Mouse (Mus musculus) gastrocnemius, postnatal 14 days (tissue): Measurements from ENCODE around the gene Aurkaip1. TPM values are rescaled to one million over a fixed set of nuclear protein-coding genes. Genes with fewer than 3 reads are reported as not detected.
A peak's percentile ranks its signal among the peaks of the same experiment; 100 is the strongest.
"Not testable (repeated sequence)": the region's sequence is repeated elsewhere in the genome, so short reads cannot be mapped to it uniquely, and the experiment has no call there.

Source experiments
- DNase-seq: peaks from one replicate; pipeline ENCODE4 v3.0.0; 2021; ENCODE audit warnings: mixed read lengths
- intact Hi-C: fragments of 180-260 bp; cut with DNase I; formaldehyde crosslinking; loops from one replicate; pipeline ENCODE4 v1.15.1; 2025; ENCODE audit warnings: low total_unique reads
- long read RNA-seq, 2 experiments: library from polyadenylated mRNA; stranded (forward); transcript quantifications; one replicate each; pipeline ENCODE4 v2.0.0; 2021
- total RNA-seq, 2 experiments: library from RNA; stranded (reverse); gene quantifications; 2 replicates each; pipeline ENCODE4 v1.2.3; 2021

Aurkaip1 gene
- 10 to 100 TPM; 78.8 to 80.8 TPM for total RNA-seq
- long read RNA-seq, experiment 1, transcript Aurkaip1-201 (4 exons, 1,159 nt): major isoform, 81 of 104 reads
- long read RNA-seq, experiment 1, transcript Aurkaip1-203 (3 exons, 1,029 nt): minor isoform, 5 of 104 reads
- long read RNA-seq, experiment 1, partial matches to known transcripts: 1 of 104 reads
- long read RNA-seq, experiment 1, other reads (novel, unspliced or antisense): 15 of 104 reads
- long read RNA-seq, experiment 2, transcript Aurkaip1-201 (4 exons, 1,159 nt): major isoform, 95 of 113 reads
- long read RNA-seq, experiment 2, partial matches to known transcripts: 0 of 113 reads
- long read RNA-seq, experiment 2, other reads (novel, unspliced or antisense): 12 of 113 reads

GRCm38 (mm10) chr4:155831205-155831766, at the start of gene Aurkaip1:
Aurkaip1 (plus strand) TSS chr4:155831272.
- intact Hi-C loops: no loop called here
- DNase-seq: peak; percentile 96

DNA sequence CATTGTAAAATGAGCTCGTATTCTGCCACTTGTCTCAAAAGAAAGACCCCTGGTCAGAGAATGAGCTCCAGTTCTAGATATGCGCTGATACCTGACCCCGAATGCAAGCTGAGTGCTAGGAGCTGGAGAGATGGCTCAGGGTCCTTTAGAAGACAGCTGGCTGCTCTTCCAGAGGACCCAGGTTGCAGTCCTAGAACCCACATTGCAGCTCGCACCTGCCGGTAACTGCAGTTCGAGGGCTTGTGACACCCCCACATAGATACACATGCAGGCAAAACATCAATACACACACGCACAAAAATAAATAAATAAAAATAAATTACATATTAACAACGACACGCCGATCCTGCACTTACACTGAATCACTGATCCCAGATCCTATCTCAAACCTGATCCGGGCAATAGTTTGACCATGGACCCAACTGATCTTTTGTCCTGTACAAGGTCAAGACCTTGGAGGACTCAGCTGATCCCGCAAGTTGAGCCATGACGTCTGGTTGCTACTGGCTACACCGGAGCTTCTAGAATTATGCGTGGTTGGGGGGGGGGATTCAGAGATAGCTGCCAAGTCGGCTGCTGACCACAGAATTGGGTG, 47.5 kb upstream of the Aurkaip1 start:
- intact Hi-C loops: no loop called here

GRCm38 (mm10) chr4:155784081-155784701, 46.9 kb upstream of the Aurkaip1 start:
- intact Hi-C loops: no loop called here
- DNase-seq: peak; percentile 86

More for the DNA sequence above, 47.5 kb upstream of the Aurkaip1 start:
- no peak for DNase-seq

- intact Hi-C loops: no loop called here
- DNase-seq: no peak
Observed at GRCm38 (mm10) chr4:155785246-155785645, 45.8 kb upstream of the Aurkaip1 start.

GRCm38 (mm10) chr4:155785819-155786218, 45.3 kb upstream of the Aurkaip1 start, which contains the start of gene Tmem88b:
Tmem88b (minus strand) TSS chr4:155785874.
- no peak for DNase-seq
- intact Hi-C loops: no loop called here

GRCm38 (mm10) chr4:155788300-155788699, 42.8 kb upstream of the Aurkaip1 start:
- DNase-seq: no peak
- intact Hi-C loops: no loop called here

DNA sequence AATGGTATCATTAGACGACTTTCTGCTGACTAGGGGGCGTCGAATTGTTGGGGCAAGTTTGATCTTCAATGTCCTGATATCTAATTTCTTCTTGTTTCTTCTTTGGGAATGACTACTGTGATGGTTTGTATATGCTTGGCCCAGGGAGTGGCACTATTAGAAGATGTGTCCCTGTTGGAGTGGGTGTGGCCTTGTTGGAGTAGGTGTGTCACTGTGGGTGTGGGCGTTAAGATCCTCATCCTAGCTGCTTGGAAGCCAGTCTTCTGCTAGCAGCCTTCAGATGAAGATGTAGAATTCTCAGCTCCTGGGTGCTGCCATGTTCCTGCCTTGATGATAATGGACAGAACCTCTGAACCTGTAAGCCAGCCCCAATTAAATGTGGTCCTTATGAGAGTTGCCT, 42.2 kb upstream of the Aurkaip1 start:
- DNase-seq, intact Hi-C loops: not testable (repeated sequence)

- intact Hi-C loops: no loop called here
- no peak for DNase-seq
Observed at GRCm38 (mm10) chr4:155790021-155790489, 41.0 kb upstream of the Aurkaip1 start, which contains the start of gene Ankrd65. Ankrd65 (plus strand) TSS chr4:155790439.

DNA sequence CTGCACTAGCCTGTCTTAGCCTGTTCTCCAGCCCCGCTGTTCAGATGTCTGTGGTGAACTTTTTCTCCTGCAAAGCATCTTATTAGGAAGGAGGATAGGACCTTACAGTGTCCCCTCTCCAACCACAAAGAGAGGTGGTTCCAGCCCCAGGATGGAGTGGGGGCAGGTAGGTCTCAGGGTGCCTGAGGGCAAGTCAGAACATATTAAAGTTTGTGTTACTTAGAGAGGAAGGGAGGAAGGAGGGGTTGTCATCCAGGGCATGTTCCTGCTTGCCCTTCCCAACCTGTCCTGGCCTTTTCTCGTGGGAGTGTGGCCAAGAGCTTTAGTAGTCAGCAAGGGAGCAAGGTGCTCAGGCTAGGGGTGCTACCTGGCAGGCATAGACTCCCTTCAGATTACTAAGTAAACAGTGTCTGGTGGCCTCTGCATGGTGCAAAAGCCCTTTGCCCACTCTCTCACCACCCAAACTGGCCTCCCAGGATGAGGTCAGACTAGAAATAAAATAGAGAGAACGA, 40.4 kb upstream of the Aurkaip1 start:
- DNase-seq: no peak
- intact Hi-C loops: no loop called here

DNA sequence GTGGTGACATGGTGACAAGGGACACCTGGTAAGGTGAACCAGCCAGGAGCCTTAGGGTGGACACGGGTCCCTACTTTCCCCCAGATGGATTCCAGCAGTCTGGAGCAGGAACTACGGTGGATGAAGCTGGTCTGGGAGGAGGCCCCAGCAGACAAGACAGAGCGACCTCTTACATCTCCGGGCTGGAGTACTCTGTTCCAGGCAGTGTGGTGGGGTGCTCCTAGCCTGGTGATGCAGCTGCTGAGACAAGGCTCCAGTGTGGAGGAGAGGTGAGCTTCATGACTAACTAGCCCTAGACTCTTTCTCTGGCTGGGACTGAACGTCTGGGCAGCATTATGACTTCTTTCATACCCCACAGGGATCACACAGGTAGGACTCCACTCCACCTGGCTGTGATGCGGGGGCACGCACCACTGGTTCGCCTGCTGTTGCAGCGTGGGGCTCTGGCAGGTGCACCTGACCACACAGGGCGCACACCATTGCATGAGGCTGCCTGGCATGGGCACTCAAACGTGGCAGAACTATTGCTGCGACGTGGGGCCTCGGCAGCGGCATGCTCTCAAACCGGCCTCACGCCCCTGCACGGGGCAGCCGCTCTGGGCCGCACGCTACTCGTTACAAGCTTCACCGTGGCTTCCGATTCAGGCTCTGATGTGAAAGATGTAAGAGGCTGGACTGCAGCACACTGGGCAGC, 39.7 kb upstream of the Aurkaip1 start:
- DNase-seq: no peak
- intact Hi-C loops: no loop called here

DNA sequence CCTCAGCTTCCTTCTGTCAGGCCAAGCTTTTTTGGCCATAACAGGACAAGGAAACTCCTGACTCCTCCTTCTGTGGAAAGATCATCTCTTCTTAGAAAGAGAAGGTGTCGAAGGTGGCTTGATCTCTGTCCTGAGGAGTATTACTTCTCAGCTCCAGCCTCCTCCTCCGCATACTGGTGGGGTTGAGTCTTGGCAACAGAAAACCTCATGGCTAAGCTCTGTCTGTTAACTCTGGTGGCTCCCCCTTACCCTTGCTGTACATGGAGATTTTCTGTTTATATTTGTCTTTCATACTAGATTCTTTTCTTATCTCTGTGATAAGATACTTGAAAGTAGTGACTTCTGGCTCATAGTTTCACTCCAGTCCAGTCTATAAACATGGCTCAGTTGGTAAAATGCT, 37.3 kb upstream of the Aurkaip1 start:
- no peak for DNase-seq
- intact Hi-C loops: no loop called here

GRCm38 (mm10) chr4:155802075-155802474, 29.0 kb upstream of the Aurkaip1 start:
- intact Hi-C loops: no loop called here
- no peak for DNase-seq

GRCm38 (mm10) chr4:155802741-155803339, 28.2 kb upstream of the Aurkaip1 start, which contains the start of gene Mrpl20:
Mrpl20 (plus strand) TSS chr4:155802878.
- intact Hi-C loops: no loop called here
- DNase-seq: no peak

- peak; percentile 97 for DNase-seq
- intact Hi-C loops: no loop called here
Observed at GRCm38 (mm10) chr4:155803340-155804041, 27.6 kb upstream of the Aurkaip1 start.

- intact Hi-C loops: no loop called here
- DNase-seq: no peak
Observed at GRCm38 (mm10) chr4:155807841-155808240, 23.2 kb upstream of the Aurkaip1 start.

DNA sequence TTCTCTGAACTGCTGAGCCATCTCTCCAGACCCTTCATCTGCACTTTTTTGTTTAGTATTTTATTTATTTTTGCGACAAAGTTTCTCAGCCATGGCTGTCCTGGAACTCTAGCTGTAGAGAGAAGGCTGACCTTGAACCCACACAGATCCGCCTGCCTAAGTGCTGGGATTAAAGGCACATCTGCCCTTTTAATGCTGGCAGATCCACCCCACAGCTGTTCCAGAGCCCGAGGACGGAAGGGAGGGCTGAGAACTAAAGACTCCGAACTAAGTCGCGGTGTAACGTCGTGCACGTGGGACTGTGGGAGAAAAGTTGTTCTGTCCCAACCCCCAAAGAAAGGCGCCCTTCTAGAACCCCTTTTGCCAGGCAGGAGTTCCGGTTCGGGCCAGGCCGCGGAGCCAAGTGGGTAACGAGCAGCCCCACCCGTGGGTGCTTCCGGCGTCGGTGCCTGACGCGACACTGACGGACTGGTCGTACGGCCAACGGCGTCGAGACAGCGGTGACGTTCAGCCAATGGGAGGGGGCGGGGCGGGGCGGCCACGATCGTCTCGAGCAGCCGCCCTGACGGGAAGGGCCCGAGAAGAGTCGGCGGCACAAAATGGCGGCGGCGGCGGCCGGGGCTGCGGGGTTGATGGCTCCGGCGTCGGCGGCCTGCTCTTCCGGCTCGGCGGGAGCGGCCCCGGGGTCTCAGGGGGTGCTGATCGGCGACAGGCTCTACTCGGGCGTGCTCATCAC, 19.0 kb upstream of the Aurkaip1 start, which contains the start of gene Ccnl2:
Gene Ccnl2 (plus strand): TSS at position 561 of the 736 bp plus-strand sequence.
- DNase-seq: peak; percentile 95
- intact Hi-C loops: no loop called here

- intact Hi-C loops: no loop called here
- DNase-seq: peak; percentile 33
Observed at GRCm38 (mm10) chr4:155812665-155813181, 18.3 kb upstream of the Aurkaip1 start.
